Mouse (Mus musculus): ENCODE data around the gene E2f4.

DNA sequence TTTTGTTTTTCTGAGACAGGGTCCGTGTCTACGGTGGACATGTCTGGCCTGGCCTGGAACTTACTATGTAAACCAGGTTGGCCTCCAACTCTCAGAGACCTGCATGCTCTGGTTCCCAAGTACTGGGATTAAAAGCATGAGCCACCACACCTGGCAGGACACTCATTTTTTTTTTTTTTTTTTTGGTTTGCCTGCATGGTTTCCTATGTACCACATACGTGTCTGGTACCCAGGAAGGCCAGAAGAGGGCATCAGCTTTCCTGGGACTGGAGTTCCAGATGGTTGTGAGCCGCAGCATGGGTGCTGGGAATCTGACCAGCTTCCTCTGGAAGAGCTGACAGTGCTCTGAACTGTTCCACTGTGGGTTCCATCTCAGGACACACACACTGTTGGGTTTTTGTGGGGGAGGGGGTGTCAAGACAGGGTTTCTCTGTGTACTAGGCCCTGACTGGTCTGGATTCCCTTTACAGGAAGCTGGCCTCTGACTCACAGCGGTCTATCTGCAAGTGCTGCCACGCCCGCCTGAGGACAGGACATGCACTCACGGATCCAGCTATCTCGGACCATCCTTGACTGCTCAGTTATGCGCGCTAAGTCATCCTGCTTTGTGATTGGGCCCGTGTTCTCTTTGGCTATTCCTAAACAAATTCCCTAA lies 36.0 kb upstream of the E2f4 start:
- TF ChIP-seq HCFC1 (IDR thresholded peaks at IDR 0.05; ENCODE audit: low read depth, low read length): no peak
- TF ChIP-seq IRF4 (IDR thresholded peaks at IDR 0.05; ENCODE audit: low read depth, low read length): no peak
- TF ChIP-seq NELFE (IDR thresholded peaks at IDR 0.05; ENCODE audit: low read depth, low read length): no peak
- TF ChIP-seq ETS1 (conservative IDR thresholded peaks at IDR 0.05; ENCODE audit: low read depth, low read length): no peak
- no peak for TF ChIP-seq EP300 (IDR thresholded peaks at IDR 0.05; ENCODE audit: low read length)
- no peak for TF ChIP-seq CTCF (conservative IDR thresholded peaks at IDR 0.05 in 1 of 2, IDR thresholded peaks at IDR 0.05 in 1 of 2; ENCODE audit: low read depth in 2 of 2, low read length in 2 of 2)
- no peak for TF ChIP-seq USF1 (IDR thresholded peaks at IDR 0.05; ENCODE audit: low read depth, low read length)
- TF ChIP-seq MYC (IDR thresholded peaks at IDR 0.05; ENCODE audit: low read depth, low read length): no peak
- no peak for TF ChIP-seq CHD2 (IDR thresholded peaks at IDR 0.05; ENCODE audit: low read length)
- TF ChIP-seq POLR2A (IDR thresholded peaks at IDR 0.05; ENCODE audit: low read depth, low read length): no peak
- no peak for TF ChIP-seq E2F4 (IDR thresholded peaks at IDR 0.05; ENCODE audit: insufficient replicate concordance, low read depth, low read length)
- TF ChIP-seq JUN (IDR thresholded peaks at IDR 0.05; ENCODE audit: insufficient read depth, low read depth, low read length): no peak
- TF ChIP-seq MAX (IDR thresholded peaks at IDR 0.05; ENCODE audit: low read length): no peak

All from CH12.LX (cell line).